Mouse (Mus musculus) stomach, embryonic 16.5 days (tissue): ENCODE measurements at regions not wholly inside any gene's neighbourhood (a gene's known extent, or its start where the extent isn't known, plus 50 kb on each side); places are given as distances from the start of the nearest gene placed in this dataset.
A peak's percentile ranks its signal among the peaks of the same experiment; 100 is the strongest.

Experiments used
- ATAC-seq: fragments of 200-750 bp; cut with Nextera tagmentation; 2 replicates; pipeline ENCODE4 v1.8.0; 2017; ENCODE audit warnings: moderate number of reproducible peaks, moderate TSS enrichment; ENCODE audit not compliant: insufficient read depth, low FRiP score
- H3K27ac ChIP-seq: fragments of 300-500 bp; sonication (generic); 2 replicates; pipeline ENCODE4 v1.5.1; 2014; ENCODE audit warnings: low read length
- H3K27me3 ChIP-seq: fragments of 300-500 bp; sonication (generic); 2 replicates; pipeline ENCODE4 v1.6.1; 2014; ENCODE audit warnings: low read length, control low read depth, mixed read lengths; ENCODE audit not compliant: control insufficient read depth, insufficient read depth
- H3K36me3 ChIP-seq: fragments of 300-500 bp; sonication (generic); 2 replicates; pipeline ENCODE4 v1.6.1; 2014; ENCODE audit warnings: low read length; ENCODE audit not compliant: control insufficient read depth, insufficient read depth
- H3K4me1 ChIP-seq: fragments of 300-500 bp; sonication (generic); 2 replicates; pipeline ENCODE4 v1.6.1; 2014; ENCODE audit warnings: low read length, control low read depth, mixed read lengths; ENCODE audit not compliant: control insufficient read depth, insufficient read depth
- H3K4me2 ChIP-seq: fragments of 300-500 bp; sonication (generic); 2 replicates; pipeline ENCODE4 v1.6.1; 2014; ENCODE audit warnings: low read depth, low read length, mixed read lengths
- H3K4me3 ChIP-seq: fragments of 300-500 bp; sonication (generic); replicated peaks from 2 replicates; pipeline ENCODE4 v1.5.1; 2014; ENCODE audit warnings: mild to moderate bottlenecking, low read length
- H3K9ac ChIP-seq: fragments of 300-500 bp; sonication (generic); 2 replicates; pipeline ENCODE4 v1.6.1; 2014; ENCODE audit warnings: low read length
- H3K9me3 ChIP-seq: fragments of 300-500 bp; sonication (generic); replicated peaks from 2 replicates; pipeline ENCODE4 v1.6.1; 2016; ENCODE audit warnings: low read length, control low read depth; ENCODE audit not compliant: control insufficient read depth
- WGBS: fragments of 180-500 bp; shearing (Covaris S2); extraction: QIAGEN DNeasy Blood & Tissue Kit; methylation state at CpG from one replicate; pipeline ENCODE4 v1.1.7; 2014; 5-methylcytosine and 5-hydroxymethylcytosine counted together

GRCm38 (mm10) chr15:62283661-62284429, 1361.0 kb upstream of the A1bg start:
- H3K4me2 ChIP-seq = no peak overlapping the region
- 45% methylated on average over 6 of the region's 6 CpGs for WGBS
- no peaks in the 10 kb centered on the region for H3K36me3 ChIP-seq
- peaks cover 9% of the 10 kb centered on the region; the same call in 1 of the 2 replicates for H3K4me1 ChIP-seq
- no peak overlapping the region for H3K9ac ChIP-seq
- no peaks in the 10 kb centered on the region for H3K9me3 ChIP-seq
- H3K27ac ChIP-seq = no peak overlapping the region
- H3K27me3 ChIP-seq = no peaks in the 10 kb centered on the region
- peak; percentile 68; the same call in 1 of the 2 replicates for ATAC-seq
- H3K4me3 ChIP-seq = no peak overlapping the region

- ATAC-seq = no peak
- no peaks in the 10 kb centered on the region for H3K27me3 ChIP-seq
- no peak overlapping the region for H3K4me3 ChIP-seq
- no peaks in the 10 kb centered on the region for H3K9me3 ChIP-seq
- H3K9ac ChIP-seq = no peak overlapping the region
- H3K27ac ChIP-seq = no peak overlapping the region
- no peak overlapping the region for H3K4me2 ChIP-seq
- WGBS = 54% methylated on average over 9 of the region's 9 CpGs
- H3K36me3 ChIP-seq = no peaks in the 10 kb centered on the region
- peaks cover 9% of the 10 kb centered on the region; the same call in 1 of the 2 replicates for H3K4me1 ChIP-seq
These were observed 1359.8 kb upstream of the A1bg start for GRCm38 (mm10) chr15:62282646-62283045.

GRCm38 (mm10) chr15:62282116-62282515, 1359.3 kb upstream of the A1bg start:
- Histone ChIP-seq H3K36me3 (no peaks in the 10 kb centered on the region), H3K9me3 (no peaks in the 10 kb centered on the region), H3K9ac (no peak overlapping the region), H3K4me3 (no peak overlapping the region), H3K27me3 (no peaks in the 10 kb centered on the region), H3K4me2 (no peak overlapping the region), H3K27ac (no peak overlapping the region), H3K4me1 (peaks cover 9% of the 10 kb centered on the region; the same call in 1 of the 2 replicates)
- WGBS = 85% methylated on average over 1 of the region's 1 CpGs
- no peak for ATAC-seq

- no peak for ATAC-seq
- H3K9me3 ChIP-seq = no peaks in the 10 kb centered on the region; the same call in 1 of the 2 replicates
- H3K27me3 ChIP-seq = no peaks in the 10 kb centered on the region
- H3K9ac ChIP-seq = no peak overlapping the region
- whole genome bisulfite sequencing = 67% methylated on average over 2 of the region's 2 CpGs
- no peaks in the 10 kb centered on the region for H3K36me3 ChIP-seq
- H3K4me2 ChIP-seq = no peak overlapping the region
- 0 out of 2 replicates have a peak, but pooled peaks cover 3% of the 10 kb centered on the region for H3K4me1 ChIP-seq
- H3K27ac ChIP-seq = no peak overlapping the region
- no peak overlapping the region for H3K4me3 ChIP-seq
These were observed 1356.7 kb upstream of the A1bg start for GRCm38 (mm10) chr15:62279526-62279925.

GRCm38 (mm10) chr15:62274818-62275217, 1352.0 kb upstream of the A1bg start:
- no peak overlapping the region for H3K9ac ChIP-seq
- no peaks in the 10 kb centered on the region; the same call in 1 of the 2 replicates for H3K9me3 ChIP-seq
- no peak overlapping the region for H3K4me3 ChIP-seq
- ATAC-seq = no peak
- no peaks in the 10 kb centered on the region for H3K4me1 ChIP-seq
- WGBS = 100% methylated on average over 1 of the region's 1 CpGs
- no peaks in the 10 kb centered on the region for H3K27me3 ChIP-seq
- H3K36me3 ChIP-seq = no peaks in the 10 kb centered on the region
- H3K4me2 ChIP-seq = no peak overlapping the region
- no peak overlapping the region for H3K27ac ChIP-seq

GRCm38 (mm10) chr15:62273855-62274488, 1351.2 kb upstream of the A1bg start:
- Histone ChIP-seq H3K9ac (no peak overlapping the region), H3K4me1 (no peaks in the 10 kb centered on the region), H3K9me3 (no peaks in the 10 kb centered on the region; the same call in 1 of the 2 replicates), H3K27me3 (no peaks in the 10 kb centered on the region), H3K4me3 (no peak overlapping the region), H3K36me3 (no peaks in the 10 kb centered on the region), H3K27ac (no peak overlapping the region), H3K4me2 (no peak overlapping the region)
- ATAC-seq = no peak
- WGBS = 79% methylated on average over 1 of the region's 1 CpGs

- Histone ChIP-seq H3K4me2 (no peak overlapping the region), H3K4me3 (no peak overlapping the region), H3K9me3 (no peaks in the 10 kb centered on the region; the same call in 1 of the 2 replicates), H3K4me1 (no peaks in the 10 kb centered on the region), H3K27me3 (no peaks in the 10 kb centered on the region), H3K27ac (no peak overlapping the region), H3K36me3 (no peaks in the 10 kb centered on the region), H3K9ac (no peak overlapping the region)
- 84% methylated on average over 2 of the region's 2 CpGs for WGBS
- no peak for ATAC-seq
These were observed 1349.9 kb upstream of the A1bg start for GRCm38 (mm10) chr15:62272755-62273154.

- Histone ChIP-seq H3K4me3 (no peak overlapping the region), H3K9ac (no peak overlapping the region), H3K27me3 (no peaks in the 10 kb centered on the region), H3K36me3 (no peaks in the 10 kb centered on the region), H3K4me1 (no peaks in the 10 kb centered on the region), H3K27ac (no peak overlapping the region), H3K4me2 (no peak overlapping the region), H3K9me3 (no peaks in the 10 kb centered on the region; the same call in 1 of the 2 replicates)
- 90% methylated on average over 2 of the region's 2 CpGs for WGBS
- ATAC-seq = no peak
These were observed 1348.6 kb upstream of the A1bg start for GRCm38 (mm10) chr15:62271428-62271827.

- 80% methylated on average over 2 of the region's 2 CpGs for WGBS
- Histone ChIP-seq H3K4me3 (no peak overlapping the region), H3K9ac (no peak overlapping the region), H3K4me1 (no peaks in the 10 kb centered on the region), H3K36me3 (no peaks in the 10 kb centered on the region), H3K27me3 (no peaks in the 10 kb centered on the region), H3K27ac (no peak overlapping the region), H3K9me3 (no peaks in the 10 kb centered on the region), H3K4me2 (no peak overlapping the region)
- ATAC-seq = no peak
These were observed 1345.4 kb upstream of the A1bg start for GRCm38 (mm10) chr15:62268189-62268588.
